Mouse (Mus musculus): Measurements from ENCODE around the gene Ahnak2. TPM values are rescaled to one million over a fixed set of nuclear protein-coding genes. Genes with fewer than 3 reads are reported as not detected.

Ahnak2 gene
- polyA plus RNA-seq, 1 experiment from 2014 or later: 0.18 TPM

DNA sequence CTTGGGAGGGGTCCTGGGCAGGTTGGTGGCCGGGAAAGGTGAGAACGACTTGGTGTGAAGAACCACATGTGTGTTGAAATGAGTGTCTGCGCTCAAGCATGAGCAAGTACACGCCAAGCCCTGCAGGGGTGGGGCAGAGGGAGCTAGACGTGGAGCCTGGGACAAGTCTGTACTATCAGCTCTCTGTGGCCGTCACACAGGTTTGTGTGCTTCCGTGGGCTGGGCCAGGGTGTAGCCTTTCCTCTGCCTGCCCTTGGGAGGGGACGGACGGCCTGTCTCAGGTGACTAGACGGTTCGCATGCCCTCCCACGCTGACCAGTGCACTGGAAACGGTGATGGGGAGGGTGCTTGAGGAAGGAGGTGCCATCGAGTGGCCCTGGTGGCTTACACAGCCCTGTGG, 71.6 kb downstream of the Ahnak2 start:
- Histone ChIP-seq H3K4me1 (replicated peaks) (no peaks in the 10 kb centered on the region), H3K9me3 (replicated peaks) (no peaks in the 10 kb centered on the region), H3K36me3 (replicated peaks) (no peaks in the 10 kb centered on the region), H3K27ac (replicated peaks) (no peak overlapping the region), H3K4me3 (replicated peaks) (no peak overlapping the region), H3K27me3 (no peaks in the 10 kb centered on the region), H3K9ac (no peak overlapping the region), H3K4me2 (no peak overlapping the region)
- WGBS (ENCODE audit: insufficient replicate concordance): 58% methylated on average over 14 of the region's 14 CpGs
- no peak for ATAC-seq (ENCODE audit: insufficient read depth)

DNA sequence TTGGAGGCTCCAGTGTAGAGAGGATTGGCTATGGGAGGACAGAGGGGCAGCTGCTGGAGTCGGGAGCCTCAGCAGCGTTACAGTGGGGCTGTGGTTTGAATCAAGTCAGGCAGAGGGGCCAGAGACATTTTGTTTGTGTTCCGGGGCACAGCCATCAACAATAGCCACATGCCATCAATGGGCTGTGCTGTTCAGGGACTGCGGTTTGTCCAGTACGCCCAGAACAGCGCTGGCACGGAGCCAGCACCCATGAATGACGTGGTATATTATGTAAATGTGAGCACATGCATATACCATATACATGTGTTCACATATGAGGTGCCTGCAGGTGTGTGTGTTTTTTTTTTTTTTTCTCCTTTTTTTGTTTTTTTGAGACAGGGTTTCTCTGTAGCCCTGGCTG, 74.7 kb downstream of the Ahnak2 start:
- H3K9me3 ChIP-seq (replicated peaks): no peaks in the 10 kb centered on the region
- no peak overlapping the region for H3K27ac ChIP-seq (replicated peaks)
- H3K4me2 ChIP-seq: no peak overlapping the region
- H3K27me3 ChIP-seq: peaks cover 16% of the 10 kb centered on the region
- ATAC-seq (ENCODE audit: insufficient read depth): no peak
- H3K36me3 ChIP-seq (replicated peaks): no peaks in the 10 kb centered on the region
- H3K4me1 ChIP-seq (replicated peaks): peaks cover 6% of the 10 kb centered on the region
- WGBS (ENCODE audit: insufficient replicate concordance): 52% methylated on average over 8 of the region's 8 CpGs
- no peak overlapping the region for H3K9ac ChIP-seq
- H3K4me3 ChIP-seq (replicated peaks): no peak overlapping the region

DNA sequence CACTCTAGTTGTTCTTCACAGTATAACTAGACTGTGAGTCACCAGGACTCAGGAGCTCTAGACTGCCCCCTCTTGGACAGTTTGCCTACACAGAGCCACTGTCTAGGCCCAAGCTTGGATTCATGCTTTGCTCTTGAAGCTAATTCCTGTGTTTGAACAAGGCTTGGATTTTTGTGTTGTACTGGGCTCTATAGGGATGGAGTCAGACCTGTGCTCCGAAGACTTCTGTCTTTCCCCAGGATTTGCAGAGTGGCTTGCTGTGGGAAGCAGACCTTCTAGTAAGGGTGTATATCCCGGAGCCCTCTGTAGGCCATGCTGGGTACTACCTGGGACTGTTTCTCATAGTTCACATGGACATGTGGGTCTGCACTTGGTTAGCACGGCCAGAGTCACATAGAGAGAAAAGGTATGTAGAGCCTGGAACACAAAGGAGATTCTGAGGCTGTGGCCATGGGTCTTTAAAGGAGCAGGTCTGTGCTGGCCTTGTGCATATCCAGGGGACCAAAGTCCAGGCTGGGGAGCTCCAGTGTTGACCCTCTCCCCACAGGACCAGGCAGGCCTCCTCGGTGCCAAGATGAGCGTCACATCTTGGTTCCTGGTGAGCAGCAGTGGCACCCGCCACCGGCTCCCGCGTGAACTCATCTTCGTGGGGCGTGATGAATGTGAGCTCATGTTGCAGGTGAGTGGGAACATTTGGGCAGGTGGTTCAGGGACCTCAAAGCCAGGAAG, 78.2 kb downstream of the Ahnak2 start:
- H3K27me3 ChIP-seq: peaks cover 50% of the 10 kb centered on the region
- no peaks in the 10 kb centered on the region for H3K36me3 ChIP-seq (replicated peaks)
- no peaks in the 10 kb centered on the region for H3K9me3 ChIP-seq (replicated peaks)
- no peak overlapping the region for H3K4me3 ChIP-seq (replicated peaks)
- no peak overlapping the region for H3K9ac ChIP-seq
- H3K27ac ChIP-seq (replicated peaks): no peak overlapping the region
- WGBS (ENCODE audit: insufficient replicate concordance): 60% methylated on average over 11 of the region's 11 CpGs
- H3K4me1 ChIP-seq (replicated peaks): peaks cover 15% of the 10 kb centered on the region
- ATAC-seq (ENCODE audit: insufficient read depth): no peak
- H3K4me2 ChIP-seq: no peak overlapping the region

DNA sequence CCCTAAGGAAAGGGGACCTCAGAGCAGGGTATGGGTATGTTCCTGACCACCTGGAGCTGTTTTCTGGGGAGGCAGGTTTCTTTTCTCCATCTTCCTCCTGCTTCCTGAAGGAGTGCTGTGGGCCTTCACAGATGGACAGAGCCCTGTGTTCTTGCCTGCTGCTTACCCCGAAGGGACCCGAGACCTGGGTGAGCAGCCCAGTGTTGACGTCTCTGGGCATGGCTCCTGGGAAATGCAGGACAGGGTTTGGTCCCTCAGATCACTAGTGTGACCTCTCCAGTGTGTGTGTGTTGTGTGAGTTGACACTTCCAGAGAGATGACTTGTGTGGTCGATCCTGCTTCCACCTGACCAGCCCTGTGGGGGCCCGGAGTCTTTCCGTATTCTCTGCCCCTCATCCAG, 79.0 kb downstream of the Ahnak2 start:
- no peaks in the 10 kb centered on the region for H3K9me3 ChIP-seq (replicated peaks)
- H3K4me1 ChIP-seq (replicated peaks): peaks cover 20% of the 10 kb centered on the region
- H3K27ac ChIP-seq (replicated peaks): no peak overlapping the region
- ATAC-seq (ENCODE audit: insufficient read depth): no peak
- H3K9ac ChIP-seq: no peak overlapping the region
- H3K36me3 ChIP-seq (replicated peaks): no peaks in the 10 kb centered on the region
- H3K4me2 ChIP-seq: peak overlapping the region; percentile 75
- H3K27me3 ChIP-seq: peaks cover 50% of the 10 kb centered on the region
- 0 out of 2 replicates have a peak overlapping the region, but pooled peaks have one; percentile 61 for H3K4me3 ChIP-seq (replicated peaks)
- 72% methylated on average over 6 of the region's 6 CpGs for WGBS (ENCODE audit: insufficient replicate concordance)

DNA sequence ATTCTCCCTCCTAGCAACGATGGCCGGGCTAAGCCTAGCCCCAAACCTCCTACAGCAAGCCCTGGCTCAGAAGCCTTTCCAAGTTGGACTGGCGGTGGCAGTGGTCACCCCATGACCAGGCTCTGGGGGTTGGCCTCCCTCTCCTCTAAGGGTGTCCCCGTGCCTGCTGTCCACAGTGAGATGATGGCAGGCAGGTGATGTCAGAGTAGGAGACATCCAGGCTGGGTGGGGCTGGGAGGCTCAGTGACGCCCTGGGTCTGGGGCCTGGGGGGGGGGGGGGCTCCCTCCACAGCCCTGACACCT, 79.5 kb downstream of the Ahnak2 start:
- Histone ChIP-seq H3K36me3 (replicated peaks) (no peaks in the 10 kb centered on the region), H3K4me2 (peak overlapping the region; percentile 75), H3K9ac (no peak overlapping the region), H3K27me3 (peaks cover 50% of the 10 kb centered on the region), H3K9me3 (replicated peaks) (no peaks in the 10 kb centered on the region), H3K4me3 (replicated peaks) (peak overlapping the region; percentile 61), H3K4me1 (replicated peaks) (peaks cover 20% of the 10 kb centered on the region), H3K27ac (replicated peaks) (no peak overlapping the region)
- WGBS (ENCODE audit: insufficient replicate concordance): 21% methylated on average over 5 of the region's 5 CpGs
- ATAC-seq (ENCODE audit: insufficient read depth): no peak

DNA sequence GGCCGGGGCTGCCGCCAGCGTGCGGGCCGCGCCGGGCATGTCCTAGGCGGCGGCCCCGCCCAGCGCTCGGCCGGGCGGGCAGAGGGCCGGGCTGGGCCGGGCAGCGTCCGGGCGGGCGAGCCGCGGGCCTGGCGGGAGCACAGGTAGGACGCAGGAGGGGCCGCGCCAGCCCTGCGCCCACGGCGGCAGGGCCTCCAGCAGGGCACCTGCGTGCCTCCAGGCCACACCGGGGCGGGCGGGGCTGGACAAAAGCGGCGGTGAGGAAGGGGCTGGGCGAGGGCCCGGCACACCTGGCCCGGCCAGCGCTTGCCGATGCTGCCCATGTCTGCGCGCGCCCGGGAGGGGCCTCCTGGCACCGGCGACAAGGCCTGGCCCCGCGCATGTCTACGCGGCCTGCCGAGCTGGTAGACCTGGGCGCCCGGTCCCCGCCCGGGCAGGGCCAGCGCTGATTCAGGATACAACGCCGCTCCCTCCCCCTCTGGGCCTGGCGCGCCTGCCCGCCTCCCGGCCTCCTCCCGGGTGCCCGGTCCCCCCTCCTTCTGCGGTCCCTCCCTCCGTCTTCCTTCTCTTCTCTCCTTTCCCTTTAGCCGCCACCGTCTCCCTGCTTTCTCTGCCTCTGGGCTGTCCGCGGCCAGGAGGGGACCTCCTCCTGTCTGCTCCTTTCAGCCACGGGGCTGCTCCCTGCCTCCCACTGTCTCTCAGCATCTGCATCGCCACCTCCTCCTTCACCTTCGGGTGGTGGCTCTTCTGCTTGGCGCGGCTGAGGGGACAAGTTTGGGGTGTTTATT, 80.0 kb downstream of the Ahnak2 start:
- peak overlapping the region; percentile 67 for H3K27ac ChIP-seq (replicated peaks)
- ATAC-seq (ENCODE audit: insufficient read depth): peak; percentile 19; the same call in 1 of the 2 replicates
- no peaks in the 10 kb centered on the region for H3K36me3 ChIP-seq (replicated peaks)
- H3K9me3 ChIP-seq (replicated peaks): no peaks in the 10 kb centered on the region
- peaks cover 50% of the 10 kb centered on the region for H3K27me3 ChIP-seq
- under 1% methylated on average over 72 of the region's 75 CpGs for WGBS (ENCODE audit: insufficient replicate concordance)
- peak overlapping the region; percentile 75 for H3K4me2 ChIP-seq
- H3K4me3 ChIP-seq (replicated peaks): peak overlapping the region; percentile 61
- H3K4me1 ChIP-seq (replicated peaks): peaks cover 20% of the 10 kb centered on the region
- H3K9ac ChIP-seq: peak overlapping the region; percentile 40; the same call in 1 of the 2 replicates

Small RNAs within 50 kb of the gene (microRNA-seq; reads per million reads assigned to microRNA genes)
- not detected for gene Mir6940

Other genes starting within 250 kb of the Ahnak2 start
- gene Inf2, start 213.9 kb downstream of the Ahnak2 start, polyA plus RNA-seq (2015; fragmentation: Nextera tagmentation; extraction: Ambion mirVana): 2.7 TPM in 2 replicates
- 13.4 TPM in 2 replicates for gene Adssl1, start 182.6 kb downstream of the Ahnak2 start, polyA plus RNA-seq (2015; fragmentation: Nextera tagmentation; extraction: Ambion mirVana)
- gene Siva1, start 158.0 kb downstream of the Ahnak2 start, polyA plus RNA-seq (2015; fragmentation: Nextera tagmentation; extraction: Ambion mirVana): 106 and 114 TPM in 2 replicates
- gene Akt1, start 127.8 kb downstream of the Ahnak2 start, polyA plus RNA-seq (2015; fragmentation: Nextera tagmentation; extraction: Ambion mirVana): 28.4 and 36.9 TPM in 2 replicates
- 1.0 and 1.2 TPM in 2 replicates for gene Zbtb42, start 123.8 kb downstream of the Ahnak2 start, polyA plus RNA-seq (2015; fragmentation: Nextera tagmentation; extraction: Ambion mirVana)
- gene Cep170b, start 82.2 kb downstream of the Ahnak2 start, polyA plus RNA-seq (2015; fragmentation: Nextera tagmentation; extraction: Ambion mirVana): 3.9 and 5.2 TPM in 2 replicates
- 22.4 and 23.3 TPM in 2 replicates for gene Pld4, start 42.0 kb downstream of the Ahnak2 start, polyA plus RNA-seq (2015; fragmentation: Nextera tagmentation; extraction: Ambion mirVana)
- 0.43 and 0.61 TPM in 2 replicates for gene Clba1, start 6.3 kb upstream of the Ahnak2 start, polyA plus RNA-seq (2015; fragmentation: Nextera tagmentation; extraction: Ambion mirVana)
- gene Cdca4, start 26.8 kb upstream of the Ahnak2 start, polyA plus RNA-seq (2015; fragmentation: Nextera tagmentation; extraction: Ambion mirVana): 62.9 and 67.0 TPM in 2 replicates
- gene Gpr132, start 65.6 kb upstream of the Ahnak2 start, polyA plus RNA-seq (2015; fragmentation: Nextera tagmentation; extraction: Ambion mirVana): 0.26 and 0.32 TPM in 2 replicates
- gene Jag2, start 127.1 kb upstream of the Ahnak2 start, polyA plus RNA-seq (2015; fragmentation: Nextera tagmentation; extraction: Ambion mirVana): 0.21 and 0.32 TPM in 2 replicates
- gene Nudt14, start 139.5 kb upstream of the Ahnak2 start, polyA plus RNA-seq (2015; fragmentation: Nextera tagmentation; extraction: Ambion mirVana): 14.1 and 14.3 TPM in 2 replicates
- 5.5 and 5.8 TPM in 2 replicates for gene Btbd6, start 173.8 kb upstream of the Ahnak2 start, polyA plus RNA-seq (2015; fragmentation: Nextera tagmentation; extraction: Ambion mirVana)
- 26.3 and 29.2 TPM in 2 replicates for gene Brf1, start 198.0 kb upstream of the Ahnak2 start, polyA plus RNA-seq (2015; fragmentation: Nextera tagmentation; extraction: Ambion mirVana)
- gene Pacs2, start 211.9 kb upstream of the Ahnak2 start, polyA plus RNA-seq (2015; fragmentation: Nextera tagmentation; extraction: Ambion mirVana): 6.1 and 6.7 TPM in 2 replicates

All from liver, embryonic 15.5 days (tissue).